Comparison of ENCODE assay signal across 20 mouse cellular contexts in the genomic region with DNA sequence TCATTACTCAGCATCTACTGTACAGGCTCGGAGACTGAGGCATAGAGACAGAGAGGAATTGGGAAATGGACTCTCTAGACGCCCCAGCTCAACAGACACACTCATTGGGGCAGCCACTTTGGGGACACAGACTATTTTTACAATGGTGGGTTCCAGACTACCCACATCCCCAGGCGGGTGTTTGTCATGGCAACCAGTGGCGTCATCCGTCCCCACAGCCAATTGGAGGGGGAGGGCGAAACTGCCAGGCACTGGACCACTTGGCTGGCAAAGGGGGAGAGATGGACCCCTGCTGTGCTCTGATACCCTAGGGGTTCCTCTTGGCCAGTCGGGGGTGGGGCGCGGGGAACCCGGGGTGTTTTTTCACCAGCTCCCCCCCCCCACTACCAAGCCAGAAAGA. TPM values are rescaled to one million over a fixed set of nuclear protein-coding genes. Genes with fewer than 3 reads are reported as not detected.
A peak's percentile ranks its signal among the peaks of the same experiment; 100 is the strongest.
DNase-seq lines count a peak whose midpoint lies in the region; ATAC-seq and TF ChIP-seq lines count a peak whose summit lies in the region.
"Had no signal": no experiment of that assay in that cellular context is flagged by ENCODE, and none has a peak within 500 bp of the region (broad histone marks: within the 10 kb centered on the region; RNA-seq: fewer than 3 reads in every experiment).

No protein-coding gene starts in this region.

- H3K9me3 ChIP-seq in intestine, postnatal 0 days (ENCODE audit: control insufficient read depth), result no peaks in the 10 kb centered on the region
- H3K9me3 ChIP-seq: hindbrain, embryonic 10.5 days; liver, embryonic 12.5 days; lung, embryonic 15.5 days; neural tube, embryonic 13.5 days had no signal

- DNase-seq in left cerebral cortex, adult 18-20 months (ENCODE audit: low spot score in 2 of 2), result peak; percentile 71 to 81
- DNase-seq in left cerebral cortex, adult 8-10 months (ENCODE audit: low spot score in 2 of 2), result no peak
- DNase-seq in thymus, adult 2 months, result no peak
- no peak for DNase-seq in thymus, postnatal 10 days (ENCODE audit: low spot score in 2 of 2)
- DNase-seq in left cerebral cortex, postnatal 36 days (ENCODE audit: low spot score in 2 of 2), result peak; percentile 68 to 71
- peak; percentile 57 for DNase-seq in right cerebral cortex, postnatal 14 days
- DNase-seq: adrenal gland, postnatal 36 days; cerebellum, postnatal 36 days; kidney, adult 9 months; kidney, postnatal 36 days; spleen, adult 18-20 months had no signal

- H3K9ac ChIP-seq in intestine, postnatal 0 days (ENCODE audit: low read depth, low read length), result no peak overlapping the region
- H3K9ac ChIP-seq: liver, embryonic 12.5 days; lung, embryonic 15.5 days; neural tube, embryonic 13.5 days had no signal

- TF ChIP-seq CTCF in thymus, adult 2 months (IDR thresholded peaks at IDR 0.05; ENCODE audit: borderline replicate concordance, control insufficient read depth, extremely low read depth, insufficient read depth, low read length, poor library complexity), result no peak
- no peak for TF ChIP-seq CTCF in intestine, postnatal 0 days (IDR thresholded peaks at IDR 0.05; ENCODE audit: low read depth)

- H3K4me1 ChIP-seq in thymus, adult 2 months (replicated peaks; ENCODE audit: control insufficient read depth, insufficient read depth, low read length), result peaks cover 71% of the 10 kb centered on the region
- H3K4me1 ChIP-seq in intestine, postnatal 0 days (replicated peaks; ENCODE audit: control insufficient read depth, insufficient read depth, low read length), result peaks cover 10% of the 10 kb centered on the region; the same call in 1 of the 2 replicates

- TF ChIP-seq POLR2A in thymus, adult 2 months (IDR thresholded peaks at IDR 0.05; ENCODE audit: control insufficient read depth, extremely low read depth, insufficient read depth, low read length, poor library complexity), result no peak

- no peak overlapping the region for H3K4me2 ChIP-seq in intestine, postnatal 0 days (replicated peaks; ENCODE audit: low read depth)
- H3K4me2 ChIP-seq: liver, embryonic 12.5 days; lung, embryonic 15.5 days; neural tube, embryonic 13.5 days had no signal

- intact Hi-C loops in left cerebral cortex, postnatal 36 days (cut with DNase I), result no loop called here

- no peaks in the 10 kb centered on the region for H3K36me3 ChIP-seq in thymus, adult 2 months (ENCODE audit: control insufficient read depth, insufficient read depth, low read length)
- H3K36me3 ChIP-seq in intestine, postnatal 0 days (ENCODE audit: control insufficient read depth, insufficient read depth), result no peaks in the 10 kb centered on the region
- H3K36me3 ChIP-seq: hindbrain, embryonic 10.5 days; liver, embryonic 12.5 days; lung, embryonic 15.5 days; neural tube, embryonic 13.5 days had no signal

- WGBS in thymus, adult 2 months, result 45% methylated on average over 10 of the region's 10 CpGs
- 68% methylated on average over 10 of the region's 10 CpGs for WGBS in intestine, postnatal 0 days

- H3K4me3 ChIP-seq in thymus, adult 2 months (ENCODE audit: control insufficient read depth, insufficient read depth, low read length), result no peak overlapping the region
- no peak overlapping the region for H3K4me3 ChIP-seq in intestine, postnatal 0 days (ENCODE audit: low read depth, low read length)
- H3K4me3 ChIP-seq: erythroblast, embryonic 14.5 days; hindbrain, embryonic 10.5 days; liver, embryonic 12.5 days; lung, embryonic 15.5 days; neural tube, embryonic 13.5 days had no signal

- no peaks in the 10 kb centered on the region for H3K27me3 ChIP-seq in thymus, adult 2 months (ENCODE audit: control insufficient read depth, insufficient read depth, low read length)
- no peaks in the 10 kb centered on the region for H3K27me3 ChIP-seq in intestine, postnatal 0 days (replicated peaks; ENCODE audit: control insufficient read depth, insufficient read depth, low read length)

- peak overlapping the region; percentile 76 for H3K27ac ChIP-seq in thymus, adult 2 months (ENCODE audit: control insufficient read depth, insufficient read depth, low read length)
- H3K27ac ChIP-seq in intestine, postnatal 0 days (ENCODE audit: low read depth, low read length), result no peak overlapping the region
- H3K27ac ChIP-seq: hindbrain, embryonic 10.5 days; liver, embryonic 12.5 days; lung, embryonic 15.5 days; neural tube, embryonic 13.5 days had no signal

- ATAC-seq in intestine, postnatal 0 days, result no peak
- ATAC-seq: forebrain, embryonic 14.5 days; liver, embryonic 12.5 days had no signal

RNA-seq across cellular contexts. Expression of a gene that starts 4.2 kb away (rescaled TPM):
- total RNA-seq in left cerebral cortex, adult 18-20 months (2021), result 100 to 1,000 TPM; 317 to 334 TPM
- 100 to 1,000 TPM; 276 to 316 (median 288) TPM for total RNA-seq in left cerebral cortex, adult 8-10 months (2022)
- polyA plus RNA-seq in thymus, adult 2 months (2012; rRNA removed), result 615 and 696 TPM in 2 replicates
- 100 to 1,000 TPM; 312 to 338 TPM for total RNA-seq in left cerebral cortex, postnatal 36 days (2021)
- polyA plus RNA-seq in intestine, postnatal 0 days (2015; fragmentation: Nextera tagmentation; extraction: Ambion mirVana), result 4.4 and 7.2 TPM in 2 replicates

RNA-seq across cellular contexts. Expression of a gene that starts 7.6 kb away (rescaled TPM):
- under 1 TPM; 0.63 to 0.77 TPM for total RNA-seq in left cerebral cortex, adult 18-20 months (2021)
- total RNA-seq in left cerebral cortex, adult 8-10 months (2022), result 1 to 10 TPM in 2 of 4 experiments, under 1 TPM in 2; 0.84 to 1.3 (median 1.0) TPM
- 48.6 and 53.4 TPM in 2 replicates for polyA plus RNA-seq in thymus, adult 2 months (2012; rRNA removed)
- 1 to 10 TPM in 1 of 2 experiments, under 1 TPM in 1; 0.86 to 1.1 TPM for total RNA-seq in left cerebral cortex, postnatal 36 days (2021)
- 0.29 and 0.31 TPM in 2 replicates for polyA plus RNA-seq in intestine, postnatal 0 days (2015; fragmentation: Nextera tagmentation; extraction: Ambion mirVana)
- total RNA-seq: adrenal gland, postnatal 36 days had no signal
- polyA plus RNA-seq: forebrain, embryonic 14.5 days; heart, embryonic 14.5 days; hindbrain, embryonic 10.5 days; neural tube, embryonic 13.5 days; stomach, embryonic 14.5 days had no signal

RNA-seq across cellular contexts. Expression of a gene that starts 24.1 kb away (rescaled TPM):
- 100 to 1,000 TPM; 150 to 153 TPM for total RNA-seq in left cerebral cortex, adult 18-20 months (2021)
- 100 to 1,000 TPM; 143 to 151 (median 149) TPM for total RNA-seq in left cerebral cortex, adult 8-10 months (2022)
- 124 and 136 TPM in 2 replicates for polyA plus RNA-seq in thymus, adult 2 months (2012; rRNA removed)
- total RNA-seq in left cerebral cortex, postnatal 36 days (2021), result 100 to 1,000 TPM; 152 to 164 TPM
- polyA plus RNA-seq in intestine, postnatal 0 days (2015; fragmentation: Nextera tagmentation; extraction: Ambion mirVana), result 37.4 and 41.0 TPM in 2 replicates

RNA-seq across cellular contexts. Expression of a gene that starts 38.9 kb away (rescaled TPM):
- total RNA-seq in left cerebral cortex, adult 18-20 months (2021), result 10 to 100 TPM; 12.0 to 13.3 TPM
- total RNA-seq in left cerebral cortex, adult 8-10 months (2022), result 10 to 100 TPM; 10.9 to 22.7 (median 17.6) TPM
- polyA plus RNA-seq in thymus, adult 2 months (2012; rRNA removed), result 75.4 and 77.4 TPM in 2 replicates
- total RNA-seq in left cerebral cortex, postnatal 36 days (2021), result 10 to 100 TPM; 16.9 to 20.2 TPM
- polyA plus RNA-seq in intestine, postnatal 0 days (2015; fragmentation: Nextera tagmentation; extraction: Ambion mirVana), result 6.2 and 6.9 TPM in 2 replicates

RNA-seq across cellular contexts. Expression of a gene that starts 39.9 kb away (rescaled TPM):
- total RNA-seq in left cerebral cortex, adult 18-20 months (2021), result 10 to 100 TPM; 31.3 to 31.4 TPM
- total RNA-seq in left cerebral cortex, adult 8-10 months (2022), result 10 to 100 TPM; 31.0 to 39.0 (median 32.8) TPM
- polyA plus RNA-seq in thymus, adult 2 months (2012; rRNA removed), result 72.9 and 103 TPM in 2 replicates
- total RNA-seq in left cerebral cortex, postnatal 36 days (2021), result 10 to 100 TPM; 33.9 to 41.5 TPM
- 76.3 and 80.6 TPM in 2 replicates for polyA plus RNA-seq in intestine, postnatal 0 days (2015; fragmentation: Nextera tagmentation; extraction: Ambion mirVana)

Comparison
In these comparisons a context has a peak if more than half of its experiments do, and no peak if none do; other contexts are left out.
1. DNase-seq: peak in left cerebral cortex, adult 18-20 months (2 of 2), left cerebral cortex, postnatal 36 days (2 of 2) and right cerebral cortex, postnatal 14 days (single experiment); none in left cerebral cortex, adult 8-10 months (0 of 2), thymus, adult 2 months (single experiment) and thymus, postnatal 10 days (0 of 2).